Mouse (Mus musculus) heart, adult 2 months (tissue): Measurements from ENCODE around the gene P4ha2. TPM values are rescaled to one million over a fixed set of nuclear protein-coding genes. Genes with fewer than 3 reads are reported as not detected.

Source experiments
- DNase-seq, 2 experiments: peaks; one replicate each; pipeline ENCODE4 v3.0.0; 2021
- H3K27ac ChIP-seq: fragments of 200-600 bp; 2 replicates; pipeline ENCODE4 v1.8.1; 2022
- H3K27me3 ChIP-seq: fragments of 200-500 bp; 2 replicates; pipeline ENCODE4 v1.6.1; 2012; ENCODE audit warnings: mild to moderate bottlenecking, low read length, inconsistent platforms, mixed read lengths; ENCODE audit not compliant: control insufficient read depth, insufficient read depth
- H3K36me3 ChIP-seq: fragments of 200-500 bp; 2 replicates; pipeline ENCODE4 v1.6.1; 2012; ENCODE audit warnings: low read length, inconsistent platforms; ENCODE audit not compliant: control insufficient read depth, insufficient read depth
- H3K4me1 ChIP-seq: fragments of 200-500 bp; 2 replicates; pipeline ENCODE4 v1.6.1; 2011; ENCODE audit warnings: low read length; ENCODE audit not compliant: control insufficient read depth, insufficient read depth
- H3K4me3 ChIP-seq: fragments of 200-600 bp; 2 replicates; pipeline ENCODE4 v1.8.1; 2022
- H3K79me2 ChIP-seq: fragments of 200-500 bp; replicated peaks from 2 replicates; pipeline ENCODE4 v1.6.1; 2012; ENCODE audit warnings: mild to moderate bottlenecking, inconsistent platforms, low read length, moderate library complexity, mixed read lengths; ENCODE audit not compliant: control insufficient read depth, insufficient read depth
- H3K9ac ChIP-seq: fragments of 200-500 bp; 2 replicates; pipeline ENCODE4 v1.6.1; 2012; ENCODE audit warnings: low read depth, mild to moderate bottlenecking, control low read depth, inconsistent platforms, low read length, mixed read lengths
- CTCF ChIP-seq: fragments of 200-600 bp; IDR thresholded peaks from 2 replicates; pipeline ENCODE4 v1.8.1; 2022; ENCODE audit warnings: antibody characterized with exemption, mild to moderate bottlenecking, moderate library complexity
- EP300 ChIP-seq: fragments of 200-500 bp; IDR thresholded peaks from 2 replicates; pipeline ENCODE4 v1.6.1; 2011; ENCODE audit warnings: low read depth, low read length, control low read depth; ENCODE audit not compliant: insufficient read depth
- POLR2A ChIP-seq: fragments of 200-500 bp; IDR thresholded peaks from 2 replicates; pipeline ENCODE4 v1.6.1; 2011; ENCODE audit warnings: mild to moderate bottlenecking, low read depth, low read length, control low read depth; ENCODE audit not compliant: insufficient read depth
- WGBS: fragments of 180-500 bp; shearing (Covaris S2); methylation state at CpG from one replicate; pipeline ENCODE4 v1.1.7; 2018; 5-methylcytosine and 5-hydroxymethylcytosine counted together
- intact Hi-C: fragments of 180-260 bp; cut with DNase I; formaldehyde crosslinking; loops from one replicate; pipeline ENCODE4 v1.15.1; 2025
- polyA plus RNA-seq: library from polyadenylated mRNA; depleted of rRNA; stranded (reverse); fragments of >200 nt; gene quantifications from 2 replicates; pipeline ENCODE4 v1.2.3, GENCODE M21; 2012
- total RNA-seq, 2 experiments: library from RNA; stranded (reverse); gene quantifications; 2 replicates each; pipeline ENCODE4 v1.2.3; 2021

P4ha2 gene
- total and polyA plus RNA-seq, 3 experiments: 37.4 to 63.6 (median 59.9) TPM

DNA sequence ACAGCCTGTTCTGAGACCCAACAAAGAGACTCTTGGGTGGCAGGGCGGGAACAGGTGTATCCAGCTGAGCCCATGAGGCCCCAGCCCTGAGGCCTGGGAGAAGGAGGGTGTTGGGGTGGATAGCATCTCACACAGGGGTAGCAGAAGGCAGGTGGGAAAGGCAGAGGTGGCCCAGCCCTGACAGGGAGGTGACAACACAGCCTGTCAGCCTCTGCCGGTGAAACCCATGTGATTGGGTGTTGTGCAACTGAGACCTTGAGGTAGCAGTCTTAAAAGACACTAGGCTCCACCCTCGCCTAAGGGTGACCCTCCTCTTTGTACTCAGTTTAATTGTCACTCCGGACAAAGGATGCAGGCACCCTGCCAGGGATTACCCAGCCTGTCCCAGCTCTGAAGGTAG lies 26.6 kb upstream of the P4ha2 start:
- TF ChIP-seq CTCF (no peak), EP300 (no peak), POLR2A (no peak)
- Histone ChIP-seq H3K36me3 (no peaks in the 10 kb centered on the region), H3K27ac (no peak overlapping the region), H3K4me3 (no peak overlapping the region), H3K27me3 (no peaks in the 10 kb centered on the region), H3K4me1 (peaks cover 20% of the 10 kb centered on the region), H3K9ac (no peak overlapping the region), H3K79me2 (no peaks in the 10 kb centered on the region)
- WGBS: 64% methylated on average over 4 of the region's 4 CpGs
- intact Hi-C loops: no loop called here
- no peak for DNase-seq

DNA sequence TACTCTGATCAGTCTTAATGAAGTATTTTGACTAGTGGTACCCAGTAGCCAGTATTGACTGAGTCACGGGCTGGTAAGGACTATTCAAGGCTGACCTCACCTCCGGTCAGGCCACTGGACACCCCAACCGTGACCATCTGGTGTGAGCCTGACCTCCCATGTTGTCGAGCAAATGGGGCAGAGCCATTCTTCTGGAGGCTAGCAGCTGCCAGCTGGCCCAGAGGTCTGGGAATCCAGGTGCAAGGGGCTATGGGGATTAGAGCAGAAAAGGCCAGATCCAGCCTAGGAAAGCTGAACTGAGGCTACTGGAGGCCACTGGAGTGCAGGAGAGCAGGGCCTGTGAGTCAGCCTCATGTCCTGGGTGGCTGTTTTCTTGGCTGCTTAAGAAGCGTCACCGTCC lies 24.5 kb upstream of the P4ha2 start:
- DNase-seq: no peak
- no peak overlapping the region for H3K4me3 ChIP-seq
- no peaks in the 10 kb centered on the region for H3K79me2 ChIP-seq
- peaks cover 20% of the 10 kb centered on the region for H3K4me1 ChIP-seq
- no peak overlapping the region for H3K27ac ChIP-seq
- no peaks in the 10 kb centered on the region for H3K27me3 ChIP-seq
- H3K9ac ChIP-seq: no peak overlapping the region
- TF ChIP-seq EP300 (no peak), CTCF (no peak), POLR2A (no peak)
- H3K36me3 ChIP-seq: no peaks in the 10 kb centered on the region
- WGBS: 82% methylated on average over 6 of the region's 6 CpGs
- intact Hi-C loops: no loop called here

DNA sequence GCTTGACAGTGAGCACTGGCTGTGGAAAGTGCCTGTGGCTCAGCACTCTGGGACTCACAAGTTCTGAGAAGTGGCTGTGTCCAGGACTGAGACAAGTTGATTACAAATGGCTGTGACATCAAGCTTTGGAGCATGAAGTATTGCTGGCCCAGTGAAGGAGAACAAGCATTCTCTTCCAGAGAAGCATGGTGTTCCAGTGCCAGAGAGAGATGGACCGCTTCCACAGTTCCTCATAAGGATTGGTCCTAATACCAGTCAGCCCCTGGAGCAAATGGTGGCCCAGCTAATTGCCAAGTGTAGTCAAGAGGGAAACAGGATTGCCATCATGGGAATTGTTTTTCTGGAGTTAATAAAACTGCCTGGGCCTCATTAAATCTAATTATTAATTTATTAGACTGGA lies 23.8 kb upstream of the P4ha2 start:
- 83% methylated on average over 1 of the region's 1 CpGs for WGBS
- Histone ChIP-seq H3K79me2 (no peaks in the 10 kb centered on the region), H3K9ac (no peak overlapping the region), H3K27me3 (no peaks in the 10 kb centered on the region), H3K27ac (no peak overlapping the region), H3K4me3 (no peak overlapping the region), H3K36me3 (no peaks in the 10 kb centered on the region), H3K4me1 (peaks cover 20% of the 10 kb centered on the region)
- DNase-seq: no peak
- intact Hi-C loops: no loop called here
- TF ChIP-seq POLR2A (no peak), CTCF (no peak), EP300 (no peak)

DNA sequence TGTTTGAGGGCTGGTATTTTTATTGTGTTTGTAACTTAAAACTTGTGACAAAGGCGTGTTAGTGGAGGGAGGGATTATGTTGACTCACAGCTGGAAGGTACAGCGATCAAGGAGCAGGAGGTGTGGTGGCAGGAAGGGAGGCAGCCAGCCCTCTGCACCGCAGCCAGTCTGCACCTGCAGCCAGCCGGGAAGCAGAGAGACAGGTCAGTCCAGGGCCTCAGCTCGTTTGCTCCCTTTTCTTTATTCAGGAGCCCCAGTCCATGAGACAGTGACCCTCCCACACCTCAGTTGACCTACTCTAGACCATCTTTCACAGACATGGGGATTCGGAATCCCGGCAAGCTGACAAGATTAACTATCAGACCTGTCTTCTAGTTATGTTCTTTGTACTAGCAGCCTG lies 19.5 kb upstream of the P4ha2 start:
- H3K9ac ChIP-seq: no peak overlapping the region
- H3K36me3 ChIP-seq: no peaks in the 10 kb centered on the region
- H3K79me2 ChIP-seq: no peaks in the 10 kb centered on the region
- H3K4me1 ChIP-seq: peaks cover 2% of the 10 kb centered on the region; the same call in 1 of the 2 replicates
- no peaks in the 10 kb centered on the region for H3K27me3 ChIP-seq
- intact Hi-C loops: no loop called here
- WGBS: 52% methylated on average over 7 of the region's 7 CpGs
- H3K27ac ChIP-seq: no peak overlapping the region
- no peak overlapping the region for H3K4me3 ChIP-seq
- DNase-seq: no peak
- no peak for TF ChIP-seq POLR2A

DNA sequence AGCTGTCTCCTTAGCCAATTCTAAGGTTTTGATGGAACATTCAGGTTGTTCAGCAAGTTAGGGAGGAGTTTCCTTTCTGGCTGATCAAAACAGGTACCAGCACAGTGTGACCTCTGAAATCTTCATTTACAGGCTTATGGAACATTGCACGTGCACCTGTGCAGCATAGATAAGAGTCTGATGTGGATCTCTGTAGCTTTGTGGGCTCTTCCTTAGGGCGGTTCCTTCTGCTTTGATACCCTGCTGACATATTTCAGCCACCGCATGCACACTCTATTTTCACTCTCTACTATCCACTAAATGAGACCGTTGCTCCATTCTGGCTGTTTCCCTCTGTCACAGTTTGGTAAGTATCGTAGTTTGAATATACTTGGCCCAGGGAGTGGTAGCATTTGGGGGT lies 17.2 kb upstream of the P4ha2 start:
- Histone ChIP-seq H3K36me3 (no peaks in the 10 kb centered on the region), H3K4me1 (no peaks in the 10 kb centered on the region), H3K27me3 (no peaks in the 10 kb centered on the region), H3K9ac (no peak overlapping the region), H3K79me2 (no peaks in the 10 kb centered on the region), H3K27ac (no peak overlapping the region), H3K4me3 (no peak overlapping the region)
- intact Hi-C loops: no loop called here
- DNase-seq: no peak
- no peak for TF ChIP-seq CTCF
- TF ChIP-seq EP300: no peak
- no peak for TF ChIP-seq POLR2A
- 80% methylated on average over 5 of the region's 5 CpGs for WGBS

DNA sequence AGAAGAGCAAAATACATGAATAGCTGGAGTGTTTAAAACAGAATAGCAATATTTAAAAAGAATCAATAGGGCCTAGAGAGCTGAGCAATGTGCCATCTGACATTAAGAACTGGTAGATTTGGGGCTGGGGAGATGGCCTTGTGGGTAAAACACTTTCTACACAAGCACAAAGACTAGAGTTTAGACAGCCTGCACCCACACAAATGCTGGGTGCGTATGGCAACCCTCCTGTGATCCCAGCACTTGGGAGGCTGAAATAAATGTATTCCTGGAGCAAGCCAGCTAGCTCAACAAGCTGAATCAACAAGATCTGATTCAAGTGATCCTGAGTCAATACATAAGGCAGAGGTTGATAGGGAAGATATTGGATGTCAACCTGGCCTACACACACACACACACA lies 14.9 kb upstream of the P4ha2 start:
- no peaks in the 10 kb centered on the region for H3K27me3 ChIP-seq
- 97% methylated on average over 1 of the region's 1 CpGs for WGBS
- TF ChIP-seq CTCF (no peak), EP300 (no peak)
- H3K27ac ChIP-seq: no peak overlapping the region
- H3K4me1 ChIP-seq: no peaks in the 10 kb centered on the region; the same call in 1 of the 2 replicates
- no peak for DNase-seq
- intact Hi-C loops: no loop called here
- H3K79me2 ChIP-seq: no peaks in the 10 kb centered on the region
- H3K36me3 ChIP-seq: no peaks in the 10 kb centered on the region
- no peak overlapping the region for H3K4me3 ChIP-seq
- no peak overlapping the region for H3K9ac ChIP-seq
